ENCODE assay signal across 8 mouse cellular contexts in genomic region chr2:4253348-4253747, GRCm38 (mm10).
DNase-seq lines count a peak whose midpoint lies in the region; ATAC-seq and TF ChIP-seq lines count a peak whose summit lies in the region.

No protein-coding gene starts in this region.

- DNase-seq in forebrain, embryonic 10.5 days (ENCODE audit: extremely low spot score, low spot score) = peak; percentile 41
- peak; percentile 12 for DNase-seq in ES-E14 (ENCODE audit: low read depth, low spot score)
- peak; percentile 67 for DNase-seq in limb, embryonic 10.5 days (ENCODE audit: low spot score)
- DNase-seq in T-cell, adult 2 months (ENCODE audit: low spot score) = no peak

- H3K4me3 ChIP-seq in forebrain, embryonic 10.5 days = no peak overlapping the region
- H3K4me3 ChIP-seq in forebrain, embryonic 12.5 days (replicated peaks) = no peak overlapping the region
- H3K4me3 ChIP-seq in ES-E14 (ENCODE audit: insufficient read depth in 1 of 2, low read depth in 1 of 2, low read length in 2 of 2, poor library complexity in 1 of 2, severe bottlenecking in 1 of 2) = no peak overlapping the region
- no peak overlapping the region for H3K4me3 ChIP-seq in embryonic facial prominence, embryonic 15.5 days (replicated peaks)
- peak overlapping the region; percentile 8; the same call in 1 of the 2 replicates for H3K4me3 ChIP-seq in heart, embryonic 16.5 days (ENCODE audit: low read length)
- no peak overlapping the region for H3K4me3 ChIP-seq in limb, embryonic 10.5 days
- H3K4me3 ChIP-seq in midbrain, embryonic 15.5 days = no peak overlapping the region

- H3K36me3 ChIP-seq in forebrain, embryonic 10.5 days (replicated peaks) = no peaks in the 10 kb centered on the region
- no peaks in the 10 kb centered on the region for H3K36me3 ChIP-seq in forebrain, embryonic 12.5 days (replicated peaks)
- no peaks in the 10 kb centered on the region for H3K36me3 ChIP-seq in ES-E14 (ENCODE audit: control insufficient read depth, insufficient read depth, low read length, poor library complexity, severe bottlenecking)
- no peaks in the 10 kb centered on the region for H3K36me3 ChIP-seq in embryonic facial prominence, embryonic 15.5 days
- no peaks in the 10 kb centered on the region for H3K36me3 ChIP-seq in heart, embryonic 16.5 days (ENCODE audit: control insufficient read depth, insufficient read depth)
- no peaks in the 10 kb centered on the region for H3K36me3 ChIP-seq in limb, embryonic 10.5 days
- no peaks in the 10 kb centered on the region for H3K36me3 ChIP-seq in midbrain, embryonic 15.5 days (replicated peaks)

- no peak overlapping the region for H3K4me2 ChIP-seq in forebrain, embryonic 12.5 days
- H3K4me2 ChIP-seq in embryonic facial prominence, embryonic 15.5 days (replicated peaks) = no peak overlapping the region
- peak overlapping the region; percentile 56 for H3K4me2 ChIP-seq in heart, embryonic 16.5 days (ENCODE audit: low read depth, low read length)
- H3K4me2 ChIP-seq in midbrain, embryonic 15.5 days = no peak overlapping the region

- in situ Hi-C loops in ES-E14 (cut with MboI; ENCODE audit: low sequenced_read_pairs in 2 of 2, unreplicated experiment in 2 of 2) = no loop called here

- no peaks in the 10 kb centered on the region for H3K9me3 ChIP-seq in forebrain, embryonic 10.5 days
- no peaks in the 10 kb centered on the region for H3K9me3 ChIP-seq in forebrain, embryonic 12.5 days
- H3K9me3 ChIP-seq in ES-E14 (ENCODE audit: control insufficient read depth, insufficient read depth, low read depth, low read length) = no peaks in the 10 kb centered on the region
- no peaks in the 10 kb centered on the region for H3K9me3 ChIP-seq in embryonic facial prominence, embryonic 15.5 days (replicated peaks)
- no peaks in the 10 kb centered on the region for H3K9me3 ChIP-seq in heart, embryonic 16.5 days (replicated peaks; ENCODE audit: control insufficient read depth, low read length)
- no peaks in the 10 kb centered on the region for H3K9me3 ChIP-seq in limb, embryonic 10.5 days (replicated peaks)
- H3K9me3 ChIP-seq in midbrain, embryonic 15.5 days = no peaks in the 10 kb centered on the region

- ATAC-seq in forebrain, embryonic 12.5 days (ENCODE audit: low FRiP score) = no peak
- ATAC-seq in embryonic facial prominence, embryonic 15.5 days (ENCODE audit: insufficient number of reproducible peaks, low FRiP score, low TSS enrichment, low read depth) = 0 out of 2 replicates have a peak, but pooled peaks have one; percentile 65
- ATAC-seq in heart, embryonic 16.5 days (replicated peaks; ENCODE audit: extremely low read depth, insufficient read depth, low FRiP score) = peak; percentile 81
- ATAC-seq in midbrain, embryonic 15.5 days (replicated peaks) = peak; percentile 57

- WGBS in forebrain, embryonic 10.5 days = 40% methylated on average over 4 of the region's 4 CpGs
- WGBS in forebrain, embryonic 12.5 days = 38% methylated on average over 4 of the region's 4 CpGs
- 11% methylated on average over 4 of the region's 4 CpGs for WGBS in embryonic facial prominence, embryonic 15.5 days
- WGBS in heart, embryonic 16.5 days = 9% methylated on average over 4 of the region's 4 CpGs
- WGBS in limb, embryonic 10.5 days = 25% methylated on average over 4 of the region's 4 CpGs
- 16% methylated on average over 4 of the region's 4 CpGs for WGBS in midbrain, embryonic 15.5 days

- peaks cover 23% of the 10 kb centered on the region for H3K4me1 ChIP-seq in forebrain, embryonic 10.5 days
- H3K4me1 ChIP-seq in forebrain, embryonic 12.5 days = peaks cover 11% of the 10 kb centered on the region
- H3K4me1 ChIP-seq in ES-E14 (ENCODE audit: control insufficient read depth in 2 of 2, insufficient read depth in 2 of 2, low read length in 2 of 2, poor library complexity in 1 of 2) = no peaks in the 10 kb centered on the region
- H3K4me1 ChIP-seq in embryonic facial prominence, embryonic 15.5 days = peaks cover 24% of the 10 kb centered on the region
- H3K4me1 ChIP-seq in heart, embryonic 16.5 days (ENCODE audit: control insufficient read depth, insufficient read depth, low read length) = peaks cover 18% of the 10 kb centered on the region
- peaks cover 27% of the 10 kb centered on the region for H3K4me1 ChIP-seq in limb, embryonic 10.5 days
- H3K4me1 ChIP-seq in midbrain, embryonic 15.5 days = peaks cover 13% of the 10 kb centered on the region

- H3K9ac ChIP-seq in forebrain, embryonic 12.5 days = no peak overlapping the region
- H3K9ac ChIP-seq in ES-E14 (ENCODE audit: insufficient read depth, low read depth, low read length, poor library complexity, severe bottlenecking) = no peak overlapping the region
- H3K9ac ChIP-seq in embryonic facial prominence, embryonic 15.5 days = no peak overlapping the region
- H3K9ac ChIP-seq in heart, embryonic 16.5 days (ENCODE audit: low read length) = peak overlapping the region; percentile 54
- H3K9ac ChIP-seq in midbrain, embryonic 15.5 days = no peak overlapping the region

- H3K27me3 ChIP-seq in forebrain, embryonic 10.5 days (ENCODE audit: poor library complexity, severe bottlenecking) = peaks cover 16% of the 10 kb centered on the region; the same call in 1 of the 2 replicates
- H3K27me3 ChIP-seq in forebrain, embryonic 12.5 days = no peaks in the 10 kb centered on the region
- no peaks in the 10 kb centered on the region for H3K27me3 ChIP-seq in embryonic facial prominence, embryonic 15.5 days
- H3K27me3 ChIP-seq in heart, embryonic 16.5 days (ENCODE audit: control insufficient read depth, insufficient read depth, low read length) = no peaks in the 10 kb centered on the region
- H3K27me3 ChIP-seq in limb, embryonic 10.5 days (ENCODE audit: low read depth, poor library complexity, severe bottlenecking) = no peaks in the 10 kb centered on the region
- no peaks in the 10 kb centered on the region for H3K27me3 ChIP-seq in midbrain, embryonic 15.5 days (replicated peaks)

- peak overlapping the region; percentile 62 for H3K27ac ChIP-seq in forebrain, embryonic 10.5 days
- H3K27ac ChIP-seq in forebrain, embryonic 12.5 days = no peak overlapping the region
- H3K27ac ChIP-seq in ES-E14 (ENCODE audit: insufficient read depth, low read depth, low read length, poor library complexity, severe bottlenecking) = no peak overlapping the region
- peak overlapping the region; percentile 76 for H3K27ac ChIP-seq in embryonic facial prominence, embryonic 15.5 days (replicated peaks)
- H3K27ac ChIP-seq in heart, embryonic 16.5 days (ENCODE audit: low read length) = peak overlapping the region; percentile 96
- peak overlapping the region; percentile 79 for H3K27ac ChIP-seq in limb, embryonic 10.5 days
- H3K27ac ChIP-seq in midbrain, embryonic 15.5 days = peak overlapping the region; percentile 65

TF ChIP-seq in ES-E14, 5 proteins besides CTCF, POLR2A, EP300 and RAD21:
- TF ChIP-seq ZNF384 (IDR thresholded peaks at IDR 0.05; ENCODE audit: low read depth, low read length) (no peak), ZC3H11A (IDR thresholded peaks at IDR 0.05; ENCODE audit: borderline replicate concordance, low read depth, low read length) (0 out of 2 replicates have a peak, but pooled peaks have one; percentile 11)

Comparison
In these comparisons a context has a peak if more than half of its experiments do, and no peak if none do; other contexts are left out.
1. H3K27ac ChIP-seq: peak in forebrain, embryonic 10.5 days (single experiment), embryonic facial prominence, embryonic 15.5 days (single experiment), heart, embryonic 16.5 days (single experiment), limb, embryonic 10.5 days (single experiment) and midbrain, embryonic 15.5 days (single experiment); none in forebrain, embryonic 12.5 days (single experiment) and ES-E14 (single experiment).